Mouse (Mus musculus) ES-Bruce4 (cell line): ENCODE results near the gene Stk38l. TPM values are rescaled to one million over a fixed set of nuclear protein-coding genes. Genes with fewer than 3 reads are reported as not detected.
"Not testable (repeated sequence)": the region's sequence is repeated elsewhere in the genome, so short reads cannot be mapped to it uniquely, and the experiment has no call there.

Experiments used
- H3K27ac ChIP-seq: 2 replicates; pipeline ENCODE4 v1.5.1; 2012; ENCODE audit warnings: low read length, inconsistent platforms; ENCODE audit not compliant: insufficient read depth
- H3K27me3 ChIP-seq: 2 replicates; pipeline ENCODE4 v1.6.1; 2012; ENCODE audit warnings: mild to moderate bottlenecking, low read length, inconsistent platforms; ENCODE audit not compliant: control insufficient read depth, poor library complexity, insufficient read depth, severe bottlenecking
- H3K36me3 ChIP-seq: 2 replicates; pipeline ENCODE4 v1.6.1; 2012; ENCODE audit warnings: inconsistent platforms, mild to moderate bottlenecking, low read length, moderate library complexity; ENCODE audit not compliant: control insufficient read depth, poor library complexity, insufficient read depth, severe bottlenecking
- H3K4me1 ChIP-seq: one replicate; pipeline ENCODE4 v1.8.1; 2011; ENCODE audit warnings: low read length; ENCODE audit not compliant: control insufficient read depth, insufficient read depth
- H3K4me3 ChIP-seq: 2 replicates; pipeline ENCODE4 v1.5.1; 2011; ENCODE audit warnings: low read depth, mild to moderate bottlenecking, low read length
- H3K9ac ChIP-seq: 2 replicates; pipeline ENCODE4 v1.6.1; 2012; ENCODE audit warnings: low read depth, mild to moderate bottlenecking, inconsistent platforms; ENCODE audit not compliant: poor library complexity, severe bottlenecking
- H3K9me3 ChIP-seq: replicated peaks from 2 replicates; pipeline ENCODE4 v1.6.1; 2012; ENCODE audit warnings: mild to moderate bottlenecking, low read length, inconsistent platforms; ENCODE audit not compliant: control insufficient read depth, poor library complexity, insufficient read depth, severe bottlenecking
- CTCF ChIP-seq: IDR thresholded peaks from one replicate; pipeline ENCODE4 v1.8.1; 2011; ENCODE audit warnings: low read depth, low read length
- EP300 ChIP-seq: IDR thresholded peaks from 2 replicates; pipeline ENCODE4 v1.6.1; 2011; ENCODE audit warnings: low read depth, low read length; ENCODE audit not compliant: insufficient read depth
- POLR2A ChIP-seq: IDR thresholded peaks from one replicate; pipeline ENCODE4 v1.8.1; 2011; ENCODE audit warnings: low read length; ENCODE audit not compliant: insufficient read depth
- polyA plus RNA-seq: library from polyadenylated mRNA; stranded (reverse); fragments of >200 nt; gene quantifications from 2 replicates; pipeline ENCODE4 v1.2.4, GENCODE M21; 2011; ENCODE audit warnings: low read depth; ENCODE audit not compliant: missing spikeins, insufficient read depth, insufficient read length

Gene Stk38l
- polyA plus RNA-seq, 1 experiment: 20.3 TPM

DNA sequence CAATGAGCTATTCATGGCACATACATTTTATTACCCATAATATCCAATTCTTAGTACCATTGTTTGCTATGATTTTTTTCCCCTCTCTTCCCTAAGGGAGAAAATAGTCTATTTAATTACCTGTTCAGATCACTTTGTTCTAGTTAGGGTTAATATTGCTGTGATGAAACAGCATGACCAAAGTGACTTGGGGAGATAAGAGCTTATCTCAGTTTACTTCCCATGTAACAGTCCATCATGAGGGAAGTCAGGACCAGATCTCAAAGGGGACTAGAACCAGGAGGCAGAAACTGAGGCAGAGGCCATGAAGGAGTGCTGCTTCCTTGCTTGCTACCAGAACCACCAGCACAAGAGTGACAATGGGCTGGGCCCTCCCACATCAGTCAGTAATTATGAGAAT, 15.9 kb downstream of the Stk38l start:
- Histone ChIP-seq H3K9ac (no peak overlapping the region), H3K4me1 (no peaks in the 10 kb centered on the region), H3K9me3 (no peaks in the 10 kb centered on the region), H3K27me3 (no peaks in the 10 kb centered on the region), H3K27ac (no peak overlapping the region), H3K4me3 (no peak overlapping the region), H3K36me3 (no peaks in the 10 kb centered on the region; the same call in 1 of the 2 replicates)
- TF ChIP-seq POLR2A (no peak), CTCF (no peak), EP300 (no peak)

DNA sequence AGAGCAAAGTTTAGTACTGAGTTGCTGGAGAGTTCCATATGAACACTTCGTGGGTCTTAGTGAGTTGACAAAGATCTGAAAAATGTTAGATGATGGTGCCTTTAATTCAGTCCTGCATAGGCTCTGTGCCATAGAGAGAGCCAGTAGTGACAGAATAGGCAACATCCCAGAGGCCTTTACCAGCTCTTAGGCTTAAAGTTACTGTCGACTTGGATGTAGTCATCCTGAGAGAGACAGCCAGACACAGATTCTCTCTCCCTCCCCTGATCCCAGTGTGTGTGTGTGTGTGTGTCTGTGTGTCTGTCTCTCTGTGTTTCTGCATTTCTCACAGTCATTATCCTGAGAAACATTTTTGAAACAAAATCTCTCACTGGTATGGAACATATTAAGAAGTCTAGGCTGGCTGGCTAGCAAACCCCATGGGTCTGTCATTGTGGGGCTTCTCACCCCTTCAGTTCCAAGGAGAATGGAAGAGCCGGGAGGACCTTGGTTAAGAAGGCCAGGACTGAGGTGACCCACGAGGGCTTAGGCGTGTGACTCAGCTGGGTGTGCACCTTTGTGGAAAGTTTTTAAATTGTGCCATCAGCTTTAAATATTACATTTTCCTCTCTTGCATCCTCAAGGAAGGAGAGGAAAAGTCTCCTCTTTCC, 17.3 kb downstream of the Stk38l start:
- no peak overlapping the region for H3K4me3 ChIP-seq
- no peaks in the 10 kb centered on the region for H3K27me3 ChIP-seq
- no peaks in the 10 kb centered on the region for H3K4me1 ChIP-seq
- H3K36me3 ChIP-seq: no peaks in the 10 kb centered on the region; the same call in 1 of the 2 replicates
- H3K9me3 ChIP-seq: no peaks in the 10 kb centered on the region
- no peak overlapping the region for H3K27ac ChIP-seq
- H3K9ac ChIP-seq: no peak overlapping the region
- TF ChIP-seq POLR2A (no peak), EP300 (no peak), CTCF (no peak)

- H3K9me3 ChIP-seq, H3K36me3 ChIP-seq, H3K4me3 ChIP-seq, H3K27ac ChIP-seq, H3K27me3 ChIP-seq, H3K4me1 ChIP-seq, H3K9ac ChIP-seq: not testable (repeated sequence)
These were observed 19.5 kb downstream of the Stk38l start for GRCm38 (mm10) chr6:146744266-146744665.

DNA sequence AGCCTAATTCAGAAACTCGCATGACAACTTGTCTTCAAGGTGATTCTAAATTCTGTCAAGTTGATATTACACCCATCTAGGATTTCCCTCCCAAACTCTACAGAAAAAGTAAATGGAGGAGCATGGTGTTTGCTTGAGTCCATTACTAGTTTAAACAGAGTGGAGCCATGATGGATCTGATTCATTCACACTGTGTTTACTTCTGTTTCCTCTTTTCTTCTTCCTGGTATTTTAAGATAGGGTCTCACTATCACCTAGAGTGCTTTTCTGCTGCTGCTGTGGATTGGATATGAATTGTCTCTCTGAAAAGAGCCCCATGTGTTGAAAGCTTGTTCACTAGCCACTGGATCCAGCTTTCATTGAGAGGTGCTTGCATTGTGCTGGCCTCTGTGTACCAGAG, 20.4 kb downstream of the Stk38l start:
- Histone ChIP-seq H3K9ac (no peak overlapping the region), H3K4me3 (no peak overlapping the region), H3K4me1 (no peaks in the 10 kb centered on the region), H3K9me3 (no peaks in the 10 kb centered on the region), H3K27me3 (no peaks in the 10 kb centered on the region), H3K27ac (no peak overlapping the region), H3K36me3 (no peaks in the 10 kb centered on the region; the same call in 1 of the 2 replicates)
- TF ChIP-seq POLR2A (no peak), EP300 (no peak), CTCF (no peak)

DNA sequence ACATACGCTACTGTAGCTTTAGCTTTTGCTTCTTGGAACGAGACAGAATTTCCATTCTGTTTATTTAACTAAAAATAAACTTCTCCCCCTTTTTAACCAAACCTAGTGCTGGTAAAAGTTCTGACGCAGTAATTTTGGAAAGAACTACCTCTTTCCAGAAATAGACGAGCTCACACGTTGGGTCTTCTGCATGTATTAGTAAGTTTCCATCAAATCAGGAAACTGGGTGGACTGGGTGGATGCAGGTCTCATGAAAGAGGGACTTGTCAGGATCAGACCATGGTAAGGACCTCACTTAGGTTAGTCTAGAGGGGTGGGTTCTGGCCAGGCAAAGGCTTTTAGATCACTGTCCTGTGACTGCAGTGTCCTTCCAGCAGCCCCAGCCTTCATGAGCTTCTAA, 21.8 kb downstream of the Stk38l start:
- no peaks in the 10 kb centered on the region; the same call in 1 of the 2 replicates for H3K36me3 ChIP-seq
- TF ChIP-seq EP300 (no peak), CTCF (no peak), POLR2A (no peak)
- no peaks in the 10 kb centered on the region for H3K4me1 ChIP-seq
- no peaks in the 10 kb centered on the region for H3K27me3 ChIP-seq
- H3K27ac ChIP-seq: no peak overlapping the region
- no peaks in the 10 kb centered on the region for H3K9me3 ChIP-seq
- no peak overlapping the region for H3K9ac ChIP-seq
- no peak overlapping the region for H3K4me3 ChIP-seq

- H3K9me3 ChIP-seq: no peaks in the 10 kb centered on the region
- H3K4me3 ChIP-seq: no peak overlapping the region
- no peaks in the 10 kb centered on the region for H3K27me3 ChIP-seq
- H3K9ac ChIP-seq: no peak overlapping the region
- H3K27ac ChIP-seq: no peak overlapping the region
- no peaks in the 10 kb centered on the region; the same call in 1 of the 2 replicates for H3K36me3 ChIP-seq
- no peaks in the 10 kb centered on the region for H3K4me1 ChIP-seq
- TF ChIP-seq POLR2A (no peak), EP300 (no peak), CTCF (no peak)
These were observed 22.3 kb downstream of the Stk38l start for GRCm38 (mm10) chr6:146747057-146747456.
